9 mouse cellular contexts compared by ENCODE assay signal in genomic region chr3:73134316-73134715, GRCm38 (mm10).
DNase-seq lines count a peak whose midpoint lies in the region; ATAC-seq lines count a peak whose summit lies in the region.
"Had no signal": no experiment of that assay in that cellular context is flagged by ENCODE, and none has a peak within 500 bp of the region (broad histone marks: within the 10 kb centered on the region; RNA-seq: fewer than 3 reads in every experiment).

No protein-coding gene starts in this region.

- no peak for ATAC-seq in kidney, embryonic 14.5 days (ENCODE audit: low FRiP score, low TSS enrichment)

- no peak overlapping the region for H3K9ac ChIP-seq in kidney, embryonic 14.5 days (ENCODE audit: low read depth, low read length)

- no peaks in the 10 kb centered on the region for H3K9me3 ChIP-seq in kidney, embryonic 14.5 days (ENCODE audit: control insufficient read depth, low read length)

- H3K4me1 ChIP-seq in kidney, embryonic 14.5 days (ENCODE audit: control insufficient read depth, insufficient read depth, low read length), result no peaks in the 10 kb centered on the region

- WGBS in kidney, embryonic 14.5 days, result 7% methylated on average over 9 of the region's 9 CpGs

- H3K36me3 ChIP-seq in kidney, embryonic 14.5 days (ENCODE audit: control insufficient read depth, insufficient read depth, low read length), result no peaks in the 10 kb centered on the region

- no peak overlapping the region for H3K4me2 ChIP-seq in kidney, embryonic 14.5 days (replicated peaks; ENCODE audit: low read depth, low read length)

- H3K27ac ChIP-seq in kidney, embryonic 14.5 days (ENCODE audit: low read depth, low read length), result no peak overlapping the region
- H3K27ac ChIP-seq: macrophage had no signal

- no peaks in the 10 kb centered on the region for H3K27me3 ChIP-seq in kidney, embryonic 14.5 days (ENCODE audit: control insufficient read depth, insufficient read depth, low read length)

- DNase-seq in kidney, adult 9 months, result peak; percentile 17
- peak; percentile 8 for DNase-seq in NIH3T3 (ENCODE audit: low read depth)
- DNase-seq in cerebellum, adult 9-11 months, result peak; percentile 2
- peak; percentile 54 for DNase-seq in layer of hippocampus, adult 9-10 months (ENCODE audit: low spot score)
- DNase-seq in right cerebral cortex, postnatal 14 days, result peak; percentile 17
- no peak for DNase-seq in thymus, adult 18-20 months

- H3K4me3 ChIP-seq in kidney, embryonic 14.5 days (ENCODE audit: low read length), result no peak overlapping the region
- H3K4me3 ChIP-seq: erythroblast, embryonic 14.5 days had no signal

Comparison
In these comparisons a context has a peak if more than half of its experiments do, and no peak if none do; other contexts are left out.
1. DNase-seq: peak in kidney, adult 9 months (single experiment), NIH3T3 (single experiment), cerebellum, adult 9-11 months (single experiment), layer of hippocampus, adult 9-10 months (single experiment) and right cerebral cortex, postnatal 14 days (single experiment); none in thymus, adult 18-20 months (0 of 2).